In the genomic region with DNA sequence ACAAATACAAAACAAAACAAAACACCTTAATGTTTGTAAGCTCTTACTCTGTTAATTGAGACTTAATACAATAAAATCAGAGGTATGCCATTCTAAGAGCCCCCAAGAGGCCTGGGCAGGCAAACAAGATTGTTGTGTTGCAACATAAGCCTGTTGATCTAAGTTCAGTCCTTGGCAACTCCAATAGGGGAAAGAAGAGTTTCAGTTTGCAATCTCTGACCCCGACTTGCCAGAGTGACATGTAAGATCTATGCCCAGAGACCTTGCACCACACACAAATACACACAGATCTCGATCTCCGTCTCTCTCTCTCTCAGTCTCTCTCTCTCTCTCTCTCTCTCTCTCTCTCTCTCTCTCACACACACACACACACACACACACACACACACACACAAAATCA, we compare ENCODE assay signal across 27 mouse cellular contexts.
"Had no signal": no experiment of that assay in that cellular context is flagged by ENCODE, and none has a peak within 500 bp of the region (broad histone marks: within the 10 kb centered on the region; RNA-seq: fewer than 3 reads in every experiment).

No protein-coding gene starts in this region.

- H3K9ac ChIP-seq: embryonic facial prominence, embryonic 12.5 days; embryonic facial prominence, embryonic 13.5 days; embryonic facial prominence, embryonic 15.5 days; forebrain, embryonic 12.5 days; forebrain, embryonic 13.5 days; forebrain, embryonic 15.5 days; forebrain, postnatal 0 days had no signal

- H3K27me3 ChIP-seq: embryonic facial prominence, embryonic 12.5 days; embryonic facial prominence, embryonic 13.5 days; embryonic facial prominence, embryonic 15.5 days; forebrain, embryonic 12.5 days; forebrain, embryonic 13.5 days; forebrain, embryonic 15.5 days had no signal

- H3K4me3 ChIP-seq: embryonic facial prominence, embryonic 10.5 days; embryonic facial prominence, embryonic 12.5 days; embryonic facial prominence, embryonic 13.5 days; embryonic facial prominence, embryonic 15.5 days; erythroblast, embryonic 14.5 days; forebrain, embryonic 10.5 days; forebrain, embryonic 12.5 days; forebrain, embryonic 13.5 days; forebrain, embryonic 15.5 days; gastrocnemius, adult 2 months; heart, adult 2 months had no signal

- H3K9me3 ChIP-seq: embryonic facial prominence, embryonic 10.5 days; embryonic facial prominence, embryonic 12.5 days; embryonic facial prominence, embryonic 13.5 days; embryonic facial prominence, embryonic 15.5 days; forebrain, embryonic 10.5 days; forebrain, embryonic 12.5 days; forebrain, embryonic 13.5 days; forebrain, embryonic 15.5 days had no signal

- H3K4me2 ChIP-seq: embryonic facial prominence, embryonic 12.5 days; embryonic facial prominence, embryonic 13.5 days; embryonic facial prominence, embryonic 15.5 days; forebrain, embryonic 12.5 days; forebrain, embryonic 13.5 days; forebrain, embryonic 15.5 days had no signal

- H3K27ac ChIP-seq: embryonic facial prominence, embryonic 10.5 days; embryonic facial prominence, embryonic 12.5 days; embryonic facial prominence, embryonic 13.5 days; embryonic facial prominence, embryonic 15.5 days; forebrain, embryonic 10.5 days; forebrain, embryonic 12.5 days; forebrain, embryonic 13.5 days; forebrain, embryonic 15.5 days; gastrocnemius, adult 2 months; heart, adult 2 months had no signal

- H3K4me1 ChIP-seq: embryonic facial prominence, embryonic 10.5 days; embryonic facial prominence, embryonic 12.5 days; embryonic facial prominence, embryonic 13.5 days; embryonic facial prominence, embryonic 15.5 days; forebrain, embryonic 10.5 days; forebrain, embryonic 12.5 days; forebrain, embryonic 13.5 days; forebrain, embryonic 15.5 days had no signal

- H3K36me3 ChIP-seq: embryonic facial prominence, embryonic 10.5 days; embryonic facial prominence, embryonic 12.5 days; embryonic facial prominence, embryonic 13.5 days; embryonic facial prominence, embryonic 15.5 days; forebrain, embryonic 10.5 days; forebrain, embryonic 12.5 days; forebrain, embryonic 15.5 days had no signal

- ATAC-seq: forebrain, embryonic 13.5 days; forebrain, embryonic 14.5 days; forebrain, embryonic 15.5 days; forebrain, embryonic 16.5 days; forebrain, postnatal 0 days had no signal

- DNase-seq: cerebellum, adult 9-10 months; cerebellum, adult 9-11 months; cerebellum, postnatal 10 days; cerebellum, postnatal 14 days; cerebellum, postnatal 25 days; cerebellum, postnatal 36 days; embryo, embryonic 11 days; forebrain, postnatal 0 days; gastrocnemius, adult 2 months; gastrocnemius, postnatal 10 days; gastrocnemius, postnatal 14 days; gastrocnemius, postnatal 25 days; gastrocnemius, postnatal 36 days; heart, adult 11 months; heart, adult 18-20 months; heart, adult 2 months had no signal
